Mouse (Mus musculus): ENCODE data around the gene Nek1. TPM values are rescaled to one million over a fixed set of nuclear protein-coding genes. Genes with fewer than 3 reads are reported as not detected.
"Not testable (repeated sequence)": the region's sequence is repeated elsewhere in the genome, so short reads cannot be mapped to it uniquely, and the experiment has no call there.

Gene Nek1
- polyA plus RNA-seq, 1 experiment from 2014 or later, result 7.8 TPM

GRCm38 (mm10) chr8:60978496-60978895 is 14.5 kb upstream of the Nek1 start:
- TF ChIP-seq CTCF (IDR thresholded peaks at IDR 0.05; ENCODE audit: low read depth), result no peak
- TF ChIP-seq EP300 (optimal IDR thresholded peaks at IDR 0.05), result no peak
- Histone ChIP-seq H3K4me1 (replicated peaks; ENCODE audit: control insufficient read depth, insufficient read depth) (no peaks in the 10 kb centered on the region), H3K9ac (ENCODE audit: low read length) (no peak overlapping the region), H3K27me3 (ENCODE audit: control insufficient read depth, insufficient read depth, low read length) (no peaks in the 10 kb centered on the region), H3K27ac (replicated peaks) (no peak overlapping the region), H3K4me2 (replicated peaks; ENCODE audit: low read depth) (no peak overlapping the region), H3K4me3 (ENCODE audit: low read depth, low read length) (no peak overlapping the region), H3K9me3 (ENCODE audit: control insufficient read depth, low read length) (no peaks in the 10 kb centered on the region), H3K36me3 (ENCODE audit: control insufficient read depth, insufficient read depth, low read length) (no peaks in the 10 kb centered on the region)
- DNase-seq (ENCODE audit: low spot score) (peak; percentile 16), ATAC-seq (ENCODE audit: low FRiP score, low TSS enrichment) (no peak)
- WGBS, result 60% methylated on average over 5 of the region's 5 CpGs

- Histone ChIP-seq H3K4me3 (ENCODE audit: low read depth, low read length) (peak overlapping the region; percentile 74), H3K4me1 (replicated peaks; ENCODE audit: control insufficient read depth, insufficient read depth) (no peaks in the 10 kb centered on the region), H3K36me3 (ENCODE audit: control insufficient read depth, insufficient read depth, low read length) (no peaks in the 10 kb centered on the region), H3K9ac (ENCODE audit: low read length) (no peak overlapping the region), H3K27ac (replicated peaks) (no peak overlapping the region), H3K4me2 (replicated peaks; ENCODE audit: low read depth) (peak overlapping the region; percentile 87; the same call in 1 of the 2 replicates), H3K9me3 (ENCODE audit: control insufficient read depth, low read length) (no peaks in the 10 kb centered on the region), H3K27me3 (ENCODE audit: control insufficient read depth, insufficient read depth, low read length) (no peaks in the 10 kb centered on the region)
- 12% methylated on average over 1 of the region's 1 CpGs for WGBS
- ATAC-seq (ENCODE audit: low FRiP score, low TSS enrichment), result no peak
- no peak for TF ChIP-seq EP300 (optimal IDR thresholded peaks at IDR 0.05)
- TF ChIP-seq CTCF (IDR thresholded peaks at IDR 0.05; ENCODE audit: low read depth), result no peak
- no peak for DNase-seq (ENCODE audit: low spot score)
Observed at GRCm38 (mm10) chr8:60981388-60981787, 11.6 kb upstream of the Nek1 start.

- TF ChIP-seq CTCF (IDR thresholded peaks at IDR 0.05; ENCODE audit: low read depth) (0 out of 2 replicates have a peak, but pooled peaks have one; percentile 8), EP300 (optimal IDR thresholded peaks at IDR 0.05) (no peak)
- peak within 1 kb of the TSS; percentile 83 for H3K9ac ChIP-seq (ENCODE audit: low read length)
- peak within 1 kb of the TSS; percentile 74 for H3K4me3 ChIP-seq (ENCODE audit: low read depth, low read length)
- H3K27me3 ChIP-seq (ENCODE audit: control insufficient read depth, insufficient read depth, low read length), result no peaks in the 10 kb centered on the region
- no peaks in the 10 kb centered on the region for H3K36me3 ChIP-seq (ENCODE audit: control insufficient read depth, insufficient read depth, low read length)
- no peaks in the 10 kb centered on the region for H3K9me3 ChIP-seq (ENCODE audit: control insufficient read depth, low read length)
- H3K4me1 ChIP-seq (replicated peaks; ENCODE audit: control insufficient read depth, insufficient read depth), result no peaks in the 10 kb centered on the region
- ATAC-seq (ENCODE audit: low FRiP score, low TSS enrichment) (peak; percentile 99), DNase-seq (ENCODE audit: low spot score) (peak; percentile 99)
- peak within 1 kb of the TSS; percentile 87 for H3K4me2 ChIP-seq (replicated peaks; ENCODE audit: low read depth)
- H3K27ac ChIP-seq (replicated peaks), result peak within 1 kb of the TSS; percentile 96
- WGBS, result under 1% methylated on average over 95 of the region's 101 CpGs
Observed at GRCm38 (mm10) chr8:60982701-60983687, 10.0 kb upstream of the Nek1 start, which contains the start of gene Clcn3. Clcn3 (minus strand) TSS chr8:60983300.

- DNase-seq (ENCODE audit: low spot score), result peak; percentile 82
- H3K27me3 ChIP-seq (ENCODE audit: control insufficient read depth, insufficient read depth, low read length), result no peaks in the 10 kb centered on the region
- WGBS, result 10% methylated on average over 9 of the region's 9 CpGs
Observed at GRCm38 (mm10) chr8:60983688-60984079, 9.3 kb upstream of the Nek1 start.

GRCm38 (mm10) chr8:60984260-60985010 is 8.6 kb upstream of the Nek1 start:
- 92% methylated on average over 17 of the region's 17 CpGs for WGBS
- not testable (repeated sequence) for H3K4me2 ChIP-seq (replicated peaks; ENCODE audit: low read depth); H3K9ac ChIP-seq (ENCODE audit: low read length); H3K36me3 ChIP-seq (ENCODE audit: control insufficient read depth, insufficient read depth, low read length); H3K9me3 ChIP-seq (ENCODE audit: control insufficient read depth, low read length); ATAC-seq (ENCODE audit: low FRiP score, low TSS enrichment); H3K27me3 ChIP-seq (ENCODE audit: control insufficient read depth, insufficient read depth, low read length); H3K4me3 ChIP-seq (ENCODE audit: low read depth, low read length); DNase-seq (ENCODE audit: low spot score); H3K4me1 ChIP-seq (replicated peaks; ENCODE audit: control insufficient read depth, insufficient read depth); H3K27ac ChIP-seq (replicated peaks)

More at GRCm38 (mm10) chr8:60983688-60984079, 9.3 kb upstream of the Nek1 start:
- H3K36me3 ChIP-seq (ENCODE audit: control insufficient read depth, insufficient read depth, low read length), result no peaks in the 10 kb centered on the region
- peak overlapping the region; percentile 87 for H3K4me2 ChIP-seq (replicated peaks; ENCODE audit: low read depth)
- no peaks in the 10 kb centered on the region for H3K9me3 ChIP-seq (ENCODE audit: control insufficient read depth, low read length)
- H3K4me1 ChIP-seq (replicated peaks; ENCODE audit: control insufficient read depth, insufficient read depth), result no peaks in the 10 kb centered on the region
- ATAC-seq (ENCODE audit: low FRiP score, low TSS enrichment), result peak; percentile 91
- peak; percentile 73 for TF ChIP-seq CTCF (IDR thresholded peaks at IDR 0.05; ENCODE audit: low read depth)
- no peak for TF ChIP-seq EP300 (optimal IDR thresholded peaks at IDR 0.05)
- H3K4me3 ChIP-seq (ENCODE audit: low read depth, low read length), result peak overlapping the region; percentile 74
- peak overlapping the region; percentile 64 for H3K9ac ChIP-seq (ENCODE audit: low read length)
- H3K27ac ChIP-seq (replicated peaks), result peak overlapping the region; percentile 96

Measured in stomach, postnatal 0 days (tissue).